Mouse (Mus musculus) brain, adult 2 months (tissue): ENCODE data around the gene Mcidas.
A peak's percentile ranks its signal among the peaks of the same experiment; 100 is the strongest.

Source experiments
- DNase-seq: peaks from one replicate; pipeline ENCODE4 v3.0.0; 2011; ENCODE audit warnings: low read depth, low spot score

The Mcidas gene

GRCm38 (mm10) chr13:113013174-113013953 lies 19.7 kb downstream of the Mcidas start:
- DNase-seq: peak; percentile 58

DNA sequence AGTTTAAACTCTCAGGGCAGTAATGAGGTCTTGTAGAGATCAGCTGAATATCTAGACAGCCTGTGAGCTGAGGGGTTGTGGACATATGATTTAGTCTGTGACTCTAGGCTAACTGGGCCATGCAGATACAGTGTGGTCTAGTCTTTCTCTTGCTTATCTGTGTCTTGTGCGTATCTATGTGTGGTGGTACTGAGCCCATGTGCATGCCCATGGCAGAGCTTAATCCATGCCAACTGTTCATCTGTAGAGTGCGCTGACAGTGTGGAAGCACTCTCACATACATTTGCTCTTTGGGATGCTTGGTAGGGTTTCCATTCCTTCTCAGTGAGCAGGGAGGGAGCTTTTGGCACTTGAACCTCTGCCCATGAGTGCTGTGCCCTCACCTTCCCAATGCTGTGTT lies 27.9 kb downstream of the Mcidas start:
- no peak for DNase-seq

- DNase-seq: no peak
Measured at GRCm38 (mm10) chr13:113022467-113022866, 28.8 kb downstream of the Mcidas start.

DNA sequence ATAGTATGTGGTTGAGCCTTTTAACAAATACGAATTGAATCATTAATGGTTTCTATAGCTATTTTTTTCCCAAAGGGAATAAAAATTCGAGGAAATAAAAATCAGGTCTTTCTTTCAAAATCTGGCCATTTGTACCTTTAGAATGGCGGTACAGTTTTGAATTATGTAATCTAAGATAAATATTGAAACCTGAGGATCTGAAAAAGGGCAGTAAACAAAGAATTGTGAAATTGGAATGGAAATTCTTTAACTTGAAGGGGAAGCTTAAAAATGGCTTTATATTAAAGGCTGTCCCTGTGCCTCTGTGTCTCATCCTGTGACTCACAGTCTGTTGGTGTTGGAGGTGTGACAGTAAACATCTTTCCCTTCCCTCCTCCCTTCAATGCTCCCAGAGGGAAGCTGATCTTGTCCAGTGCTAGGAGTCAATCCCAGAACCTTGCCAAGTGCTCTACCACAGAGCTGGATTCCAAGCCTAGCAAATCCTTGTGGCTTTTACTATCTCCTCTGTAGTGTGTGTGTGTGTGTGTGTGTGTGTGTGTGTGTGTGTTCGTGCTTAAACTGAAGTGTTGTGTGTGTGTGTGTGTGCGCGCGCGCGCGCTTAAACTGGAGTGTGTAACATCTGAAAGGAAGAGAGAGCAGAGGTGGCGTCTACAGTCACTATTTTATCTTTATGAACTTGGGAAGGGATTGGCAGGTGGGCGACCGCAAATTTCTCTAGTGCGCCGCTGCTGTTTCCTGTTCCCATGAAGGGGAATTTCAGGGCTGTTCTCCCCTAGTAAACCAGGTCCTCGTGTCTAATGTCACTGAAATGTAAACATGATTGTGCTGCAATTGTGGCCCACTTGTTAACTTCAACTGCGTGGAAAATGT lies 29.9 kb downstream of the Mcidas start:
- DNase-seq: no peak

GRCm38 (mm10) chr13:113031351-113031750 lies 37.7 kb downstream of the Mcidas start:
- peak; percentile 63 for DNase-seq

GRCm38 (mm10) chr13:113031792-113032571 lies 38.3 kb downstream of the Mcidas start:
- DNase-seq: peak; percentile 55

- no peak for DNase-seq
Measured at GRCm38 (mm10) chr13:113032831-113033230, 39.2 kb downstream of the Mcidas start.

- DNase-seq: peak; percentile 50
Measured at GRCm38 (mm10) chr13:113034271-113034886, 40.7 kb downstream of the Mcidas start.

- DNase-seq: peak; percentile 56
Measured at GRCm38 (mm10) chr13:113034950-113035421, 41.3 kb downstream of the Mcidas start, which contains the start of gene Cdc20b. TSS of gene Cdc20b (plus strand) at chr13:113035111.

DNA sequence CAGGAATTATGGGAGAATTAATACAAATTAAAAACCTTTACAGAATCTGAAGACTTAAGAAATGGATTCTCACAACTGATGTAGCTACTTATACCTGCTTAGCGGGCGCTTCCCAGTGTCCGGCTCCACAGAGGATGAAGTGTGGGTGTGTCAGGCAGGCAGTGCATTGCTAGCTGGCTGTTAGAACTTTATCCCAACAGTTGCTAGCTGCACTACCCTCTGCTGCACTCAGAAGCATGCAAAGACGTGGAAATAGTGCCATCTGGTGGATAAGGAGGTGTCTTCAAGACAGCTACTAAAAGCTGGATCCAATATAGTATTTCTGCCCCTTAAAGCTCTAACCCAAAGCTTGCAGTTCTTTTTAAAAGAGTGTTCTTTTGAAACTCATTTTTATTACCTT lies 42.2 kb downstream of the Mcidas start:
- peak; percentile 95 for DNase-seq

- no peak for DNase-seq
Measured at GRCm38 (mm10) chr13:113044876-113045275, 51.2 kb downstream of the Mcidas start.

DNA sequence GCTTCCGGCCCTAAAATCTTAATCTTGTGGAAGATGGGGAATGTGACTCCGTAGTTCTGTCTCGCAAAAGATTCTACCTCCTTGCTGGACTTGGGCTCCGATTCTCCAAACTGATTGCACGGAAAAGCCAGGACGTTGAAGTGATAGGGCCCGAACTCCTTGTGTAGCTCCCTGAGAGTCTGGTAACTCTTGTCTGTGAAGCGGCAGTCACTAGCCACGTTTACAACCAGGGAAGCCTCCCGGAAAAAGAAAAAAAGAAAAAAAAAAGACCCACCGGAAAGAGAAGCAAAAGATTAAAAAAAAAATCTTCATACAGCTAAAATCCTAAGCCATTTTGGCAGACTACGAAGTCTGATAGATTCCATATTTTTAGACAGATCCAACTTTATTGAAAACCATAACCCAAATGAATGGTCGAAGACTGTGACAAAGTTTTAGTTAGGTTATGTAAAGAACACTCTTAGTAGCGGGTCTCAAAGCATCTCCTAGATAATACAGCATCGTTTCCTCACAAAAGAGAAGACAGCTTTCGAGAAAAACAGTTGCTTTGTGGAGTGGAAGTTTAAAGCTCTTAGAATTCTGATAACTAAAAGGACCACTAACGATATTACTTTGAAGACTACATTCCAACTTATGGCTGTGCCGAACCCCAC lies 51.9 kb downstream of the Mcidas start:
- DNase-seq: no peak

GRCm38 (mm10) chr13:113046211-113046883 lies 52.7 kb downstream of the Mcidas start, which contains the start of gene Gpx8:
TSS of gene Gpx8 (minus strand) at chr13:113046410.
- peak; percentile 81 for DNase-seq

- DNase-seq: no peak
Measured at GRCm38 (mm10) chr13:113047018-113047417, 53.4 kb downstream of the Mcidas start.

GRCm38 (mm10) chr13:113047647-113048046 lies 54.0 kb downstream of the Mcidas start:
- DNase-seq: no peak
